Mouse (Mus musculus) intestine, embryonic 16.5 days (tissue): ENCODE results near the gene Ifi203. TPM values are rescaled to one million over a fixed set of nuclear protein-coding genes. Genes with fewer than 3 reads are reported as not detected.
"Not testable (repeated sequence)": the region's sequence is repeated elsewhere in the genome, so short reads cannot be mapped to it uniquely, and the experiment has no call there.

ENCODE experiments used
- ATAC-seq: fragments of 200-750 bp; cut with Nextera tagmentation; 2 replicates; pipeline ENCODE4 v1.8.0; 2017; ENCODE audit warnings: moderate TSS enrichment, moderate library complexity
- H3K27ac ChIP-seq: fragments of 300-500 bp; sonication (generic); 2 replicates; pipeline ENCODE4 v1.5.1; 2014; ENCODE audit warnings: mild to moderate bottlenecking, low read length
- H3K27me3 ChIP-seq: fragments of 300-500 bp; sonication (generic); replicated peaks from 2 replicates; pipeline ENCODE4 v1.6.1; 2014; ENCODE audit warnings: low read length, control low read depth, mixed read lengths; ENCODE audit not compliant: control insufficient read depth, insufficient read depth
- H3K36me3 ChIP-seq: fragments of 300-500 bp; sonication (generic); 2 replicates; pipeline ENCODE4 v1.6.1; 2014; ENCODE audit warnings: low read length, control low read depth; ENCODE audit not compliant: control insufficient read depth, insufficient read depth
- H3K4me1 ChIP-seq: fragments of 300-500 bp; sonication (generic); 2 replicates; pipeline ENCODE4 v1.6.1; 2014; ENCODE audit warnings: low read length, control low read depth, mixed read lengths; ENCODE audit not compliant: control insufficient read depth, insufficient read depth
- H3K4me2 ChIP-seq: fragments of 300-500 bp; sonication (generic); 2 replicates; pipeline ENCODE4 v1.6.1; 2014; ENCODE audit warnings: low read depth, low read length, control low read depth
- H3K4me3 ChIP-seq: fragments of 300-500 bp; sonication (generic); 2 replicates; pipeline ENCODE4 v1.5.1; 2014; ENCODE audit warnings: mild to moderate bottlenecking, low read length
- H3K9ac ChIP-seq: fragments of 300-500 bp; sonication (generic); 2 replicates; pipeline ENCODE4 v1.6.1; 2014; ENCODE audit warnings: low read depth, low read length
- H3K9me3 ChIP-seq: fragments of 300-500 bp; sonication (generic); 2 replicates; pipeline ENCODE4 v1.6.1; 2016; ENCODE audit warnings: low read length, control low read depth; ENCODE audit not compliant: control insufficient read depth
- WGBS: fragments of 180-500 bp; shearing (Covaris S2); extraction: QIAGEN DNeasy Blood & Tissue Kit; methylation state at CpG from one replicate; pipeline ENCODE4 v1.1.7; 2014; 5-methylcytosine and 5-hydroxymethylcytosine counted together
- polyA plus RNA-seq: library from polyadenylated mRNA; unstranded; fragments of >200 nt; fragmentation: Nextera tagmentation; extraction: Ambion mirVana; gene quantifications from 2 replicates; pipeline ENCODE4 v1.2.1, GENCODE M21; 2015

Gene Ifi203
- polyA plus RNA-seq, 1 experiment from 2014 or later: 1.4 TPM

GRCm38 (mm10) chr1:173905885-173906284, 36.6 kb downstream of the Ifi203 start:
- not testable (repeated sequence) for H3K9ac ChIP-seq, ATAC-seq, H3K27me3 ChIP-seq, H3K4me3 ChIP-seq, H3K4me2 ChIP-seq, H3K4me1 ChIP-seq, H3K27ac ChIP-seq, H3K36me3 ChIP-seq, H3K9me3 ChIP-seq
- 95% methylated on average over 4 of the region's 4 CpGs for WGBS

GRCm38 (mm10) chr1:173889741-173890140, 52.7 kb downstream of the Ifi203 start:
- not testable (repeated sequence) for H3K36me3 ChIP-seq, H3K9me3 ChIP-seq, H3K4me1 ChIP-seq, H3K27ac ChIP-seq, H3K9ac ChIP-seq, H3K4me3 ChIP-seq, H3K4me2 ChIP-seq, ATAC-seq, H3K27me3 ChIP-seq

- no CpG with 5 or more reads among the region's 2 CpGs for WGBS
These were observed 55.3 kb downstream of the Ifi203 start for GRCm38 (mm10) chr1:173887026-173887787.

GRCm38 (mm10) chr1:173880004-173880666, 62.3 kb downstream of the Ifi203 start:
- H3K27ac ChIP-seq, H3K4me3 ChIP-seq, H3K36me3 ChIP-seq, H3K4me2 ChIP-seq, H3K9me3 ChIP-seq, ATAC-seq, H3K4me1 ChIP-seq, H3K9ac ChIP-seq, H3K27me3 ChIP-seq: not testable (repeated sequence)
- 60% methylated on average over 3 of the region's 3 CpGs for WGBS

More at GRCm38 (mm10) chr1:173887026-173887787, 55.3 kb downstream of the Ifi203 start:
- not testable (repeated sequence) for H3K4me2 ChIP-seq, H3K9ac ChIP-seq, H3K4me3 ChIP-seq, H3K4me1 ChIP-seq, H3K9me3 ChIP-seq, H3K36me3 ChIP-seq, H3K27me3 ChIP-seq, H3K27ac ChIP-seq, ATAC-seq

GRCm38 (mm10) chr1:173879225-173879987, 63.1 kb downstream of the Ifi203 start:
- 68% methylated on average over 5 of the region's 5 CpGs for WGBS
- H3K4me1 ChIP-seq, H3K4me3 ChIP-seq, ATAC-seq, H3K9ac ChIP-seq, H3K9me3 ChIP-seq, H3K27me3 ChIP-seq, H3K27ac ChIP-seq, H3K36me3 ChIP-seq, H3K4me2 ChIP-seq: not testable (repeated sequence)

- not testable (repeated sequence) for H3K4me3 ChIP-seq, H3K4me1 ChIP-seq, H3K9ac ChIP-seq, H3K9me3 ChIP-seq, H3K27ac ChIP-seq, H3K27me3 ChIP-seq, H3K4me2 ChIP-seq, ATAC-seq, H3K36me3 ChIP-seq
- 84% methylated on average over 6 of the region's 6 CpGs for WGBS
These were observed 64.2 kb downstream of the Ifi203 start for GRCm38 (mm10) chr1:173878264-173878663.

- ATAC-seq, H3K4me3 ChIP-seq, H3K4me2 ChIP-seq, H3K36me3 ChIP-seq, H3K4me1 ChIP-seq, H3K9ac ChIP-seq, H3K27me3 ChIP-seq, H3K27ac ChIP-seq, H3K9me3 ChIP-seq: not testable (repeated sequence)
- 86% methylated on average over 1 of the region's 1 CpGs for WGBS
These were observed 65.3 kb downstream of the Ifi203 start for GRCm38 (mm10) chr1:173877125-173877524.

Other genes with a start within 250 kb of the Ifi203 start
- gene Ifi207, start 200.9 kb downstream of the Ifi203 start, polyA plus RNA-seq: 0.98 and 1.2 TPM in 2 replicates
- 1.9 and 2.5 TPM in 2 replicates for gene Ifi204, start 175.7 kb downstream of the Ifi203 start, polyA plus RNA-seq
- 0.72 and 0.97 TPM in 2 replicates for gene Ifi211, start 29.6 kb downstream of the Ifi203 start, polyA plus RNA-seq
- gene Mndal, start 181 bp downstream of the Ifi203 start, polyA plus RNA-seq: 3.2 and 3.3 TPM in 2 replicates
- gene Ifi202b, start 40.1 kb upstream of the Ifi203 start, polyA plus RNA-seq: not detected in 2 replicates
- gene Ifi205, start 89.1 kb upstream of the Ifi203 start, polyA plus RNA-seq: 1.6 and 1.7 TPM in 2 replicates
- gene Olfr433, start 98.0 kb upstream of the Ifi203 start, polyA plus RNA-seq: 0.05 TPM in 1 of 2 replicates, not detected in the other
- not detected in 2 replicates for gene Olfr432, start 106.5 kb upstream of the Ifi203 start, polyA plus RNA-seq
- gene Olfr430, start 123.9 kb upstream of the Ifi203 start, polyA plus RNA-seq: not detected in 2 replicates
- gene Olfr429, start 141.7 kb upstream of the Ifi203 start, polyA plus RNA-seq: not detected in 2 replicates
- not detected in 2 replicates for gene Olfr427, start 154.2 kb upstream of the Ifi203 start, polyA plus RNA-seq
- not detected in 2 replicates for gene Olfr231, start 178.5 kb upstream of the Ifi203 start, polyA plus RNA-seq
- gene Olfr424, start 188.8 kb upstream of the Ifi203 start, polyA plus RNA-seq: not detected in 2 replicates
- gene Olfr420, start 213.0 kb upstream of the Ifi203 start, polyA plus RNA-seq: not detected in 2 replicates
- 0.54 and 0.65 TPM in 2 replicates for gene Spta1, start 230.1 kb upstream of the Ifi203 start, polyA plus RNA-seq